Mouse (Mus musculus) hindbrain, embryonic 11.5 days (tissue): ENCODE results near the gene Hmgb1. TPM values are rescaled to one million over a fixed set of nuclear protein-coding genes. Genes with fewer than 3 reads are reported as not detected.

Experiments
- ATAC-seq: fragments of 200-750 bp; cut with Nextera tagmentation; 2 replicates; pipeline ENCODE4 v1.8.0; 2017; ENCODE audit warnings: mild to moderate bottlenecking, moderate TSS enrichment, moderate library complexity; ENCODE audit not compliant: low FRiP score
- DNase-seq: peaks from one replicate; pipeline ENCODE4 v3.0.0-alpha.2; 2015; ENCODE audit warnings: low spot score
- H3K27ac ChIP-seq: fragments of 300-500 bp; sonication (generic); 2 replicates; pipeline ENCODE4 v1.5.1; 2014; ENCODE audit warnings: mild to moderate bottlenecking, low read depth, low read length
- H3K27me3 ChIP-seq: fragments of 300-500 bp; sonication (generic); 2 replicates; pipeline ENCODE4 v1.6.1; 2014; ENCODE audit warnings: mild to moderate bottlenecking, low read length, moderate library complexity, mixed read lengths; ENCODE audit not compliant: control insufficient read depth, insufficient read depth
- H3K36me3 ChIP-seq: fragments of 300-500 bp; sonication (generic); 2 replicates; pipeline ENCODE4 v1.6.1; 2014; ENCODE audit warnings: mild to moderate bottlenecking, low read length, moderate library complexity, mixed read lengths; ENCODE audit not compliant: control insufficient read depth, insufficient read depth
- H3K4me1 ChIP-seq: fragments of 300-500 bp; sonication (generic); replicated peaks from 2 replicates; pipeline ENCODE4 v1.6.1; 2014; ENCODE audit warnings: low read length, mixed read lengths; ENCODE audit not compliant: control insufficient read depth, insufficient read depth
- H3K4me2 ChIP-seq: fragments of 300-500 bp; sonication (generic); replicated peaks from 2 replicates; pipeline ENCODE4 v1.6.1; 2014; ENCODE audit warnings: mild to moderate bottlenecking, low read depth, low read length
- H3K4me3 ChIP-seq: fragments of 300-500 bp; sonication (generic); 2 replicates; pipeline ENCODE4 v1.5.1; 2014; ENCODE audit warnings: low read depth, low read length
- H3K9ac ChIP-seq: fragments of 300-500 bp; sonication (generic); 2 replicates; pipeline ENCODE4 v1.6.1; 2014; ENCODE audit warnings: low read depth, low read length
- H3K9me3 ChIP-seq: fragments of 300-500 bp; sonication (generic); 2 replicates; pipeline ENCODE4 v1.6.1; 2016; ENCODE audit warnings: low read length; ENCODE audit not compliant: control insufficient read depth
- WGBS: fragments of 180-500 bp; shearing (Covaris S2); extraction: QIAGEN DNeasy Blood & Tissue Kit; methylation state at CpG from one replicate; pipeline ENCODE4 v1.1.7; 2014; 5-methylcytosine and 5-hydroxymethylcytosine counted together
- polyA plus RNA-seq: library from polyadenylated mRNA; unstranded; fragments of >200 nt; fragmentation: Nextera tagmentation; extraction: Ambion mirVana; gene quantifications from 2 replicates; pipeline ENCODE4 v1.2.1, GENCODE M21; 2014

Hmgb1 gene
- polyA plus RNA-seq, 1 experiment from 2014 or later: 1,649 TPM

DNA sequence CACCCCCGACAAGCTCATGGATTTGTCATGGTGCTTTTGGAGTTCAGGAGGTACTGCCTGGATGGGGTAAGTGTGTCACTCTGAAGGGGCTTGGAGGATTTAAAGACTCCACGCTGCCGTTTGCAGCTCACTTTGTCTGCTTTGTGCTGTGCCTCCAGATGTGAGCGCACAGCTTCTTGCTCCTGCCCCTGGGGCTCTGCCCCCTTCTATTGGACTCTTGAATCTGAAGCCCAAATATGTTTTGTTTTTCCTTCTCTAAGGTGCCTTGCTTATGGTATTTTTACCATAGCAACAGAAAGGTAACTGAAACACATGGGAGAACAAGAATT is 187.6 kb downstream of the Hmgb1 start:
- ATAC-seq: no peak
- Histone ChIP-seq H3K27ac (no peak overlapping the region), H3K4me1 (peaks cover 4% of the 10 kb centered on the region; the same call in 1 of the 2 replicates), H3K36me3 (no peaks in the 10 kb centered on the region), H3K4me3 (no peak overlapping the region), H3K9ac (no peak overlapping the region), H3K27me3 (no peaks in the 10 kb centered on the region), H3K4me2 (no peak overlapping the region), H3K9me3 (no peaks in the 10 kb centered on the region)
- WGBS: 67% methylated on average over 4 of the region's 4 CpGs
- no peak for DNase-seq

Other genes starting within 250 kb of the Hmgb1 start
- gene Gm42791, start 189.3 kb downstream of the Hmgb1 start, polyA plus RNA-seq: not detected in 2 replicates
- 73.7 and 79.9 TPM in 2 replicates for gene Uspl1, start 139 bp downstream of the Hmgb1 start, polyA plus RNA-seq
- gene Alox5ap, start 80.3 kb upstream of the Hmgb1 start, polyA plus RNA-seq: 5.6 and 6.9 TPM in 2 replicates
- 0.25 and 0.80 TPM in 2 replicates for gene Medag, start 227.3 kb upstream of the Hmgb1 start, polyA plus RNA-seq